Mouse (Mus musculus) intestine, embryonic 15.5 days (tissue): ENCODE data around the gene 1700020D05Rik. TPM values are rescaled to one million over a fixed set of nuclear protein-coding genes. Genes with fewer than 3 reads are reported as not detected.

Source experiments
- ATAC-seq: fragments of 200-750 bp; cut with Nextera tagmentation; 2 replicates; pipeline ENCODE4 v1.8.0; 2017; ENCODE audit warnings: moderate TSS enrichment, moderate library complexity
- H3K27ac ChIP-seq: fragments of 300-500 bp; sonication (generic); 2 replicates; pipeline ENCODE4 v1.5.1; 2015; ENCODE audit warnings: mild to moderate bottlenecking, inconsistent platforms
- H3K27me3 ChIP-seq: fragments of 300-500 bp; sonication (generic); replicated peaks from 2 replicates; pipeline ENCODE4 v1.6.1; 2015; ENCODE audit warnings: inconsistent platforms
- H3K36me3 ChIP-seq: fragments of 300-500 bp; sonication (generic); 2 replicates; pipeline ENCODE4 v1.6.1; 2015; ENCODE audit warnings: inconsistent platforms
- H3K4me1 ChIP-seq: fragments of 300-500 bp; sonication (generic); replicated peaks from 2 replicates; pipeline ENCODE4 v1.6.1; 2015; ENCODE audit warnings: inconsistent platforms
- H3K4me2 ChIP-seq: fragments of 300-500 bp; sonication (generic); replicated peaks from 2 replicates; pipeline ENCODE4 v1.6.1; 2015; ENCODE audit warnings: mild to moderate bottlenecking, inconsistent platforms
- H3K4me3 ChIP-seq: fragments of 300-500 bp; sonication (generic); replicated peaks from 2 replicates; pipeline ENCODE4 v1.5.1; 2015; ENCODE audit warnings: inconsistent platforms
- H3K9ac ChIP-seq: fragments of 300-500 bp; sonication (generic); 2 replicates; pipeline ENCODE4 v1.6.1; 2015; ENCODE audit warnings: inconsistent platforms
- H3K9me3 ChIP-seq: fragments of 300-500 bp; sonication (generic); 2 replicates; pipeline ENCODE4 v1.6.1; 2016; ENCODE audit warnings: inconsistent platforms
- WGBS: fragments of 180-500 bp; shearing (Covaris S2); methylation state at CpG from one replicate; pipeline ENCODE4 v1.1.7; 2015; 5-methylcytosine and 5-hydroxymethylcytosine counted together
- polyA plus RNA-seq: library from polyadenylated mRNA; unstranded; fragments of >200 nt; fragmentation: Nextera tagmentation; extraction: Ambion mirVana; gene quantifications from 2 replicates; pipeline ENCODE4 v1.2.1, GENCODE M21; 2015

1700020D05Rik gene
- polyA plus RNA-seq, 1 experiment from 2014 or later: not detected

GRCm38 (mm10) chr19:5455568-5455967 lies 48.0 kb downstream of the 1700020D05Rik start:
- Histone ChIP-seq H3K27me3 (0 out of 2 replicates have a peak, but pooled peaks cover 2% of the 10 kb centered on the region), H3K4me2 (peak overlapping the region; percentile 98), H3K4me3 (peak overlapping the region; percentile 88), H3K27ac (no peak overlapping the region), H3K36me3 (no peaks in the 10 kb centered on the region), H3K4me1 (peaks cover 27% of the 10 kb centered on the region; the same call in 1 of the 2 replicates), H3K9ac (peak overlapping the region; percentile 90; the same call in 1 of the 2 replicates), H3K9me3 (no peaks in the 10 kb centered on the region)
- no peak for ATAC-seq
- WGBS: 62% methylated on average over 8 of the region's 8 CpGs

- peak overlapping the region; percentile 98 for H3K4me2 ChIP-seq
- H3K9me3 ChIP-seq: no peaks in the 10 kb centered on the region
- WGBS: 76% methylated on average over 12 of the region's 12 CpGs
- H3K4me3 ChIP-seq: peak overlapping the region; percentile 88
- peaks cover 5% of the 10 kb centered on the region for H3K27me3 ChIP-seq
- H3K27ac ChIP-seq: no peak overlapping the region
- 0 out of 2 replicates have a peak overlapping the region, but pooled peaks have one; percentile 90 for H3K9ac ChIP-seq
- H3K36me3 ChIP-seq: no peaks in the 10 kb centered on the region
- H3K4me1 ChIP-seq: peaks cover 27% of the 10 kb centered on the region; the same call in 1 of the 2 replicates
- ATAC-seq: no peak
Measured at GRCm38 (mm10) chr19:5455037-5455436, 48.5 kb downstream of the 1700020D05Rik start.

Other genes with a start within 250 kb of the 1700020D05Rik start
- gene Pacs1, start 230.7 kb downstream of the 1700020D05Rik start, polyA plus RNA-seq: 15.6 and 15.8 TPM in 2 replicates
- gene Sf3b2, start 208.3 kb downstream of the 1700020D05Rik start, polyA plus RNA-seq: 282 and 289 TPM in 2 replicates
- gene Gal3st3, start 205.5 kb downstream of the 1700020D05Rik start, polyA plus RNA-seq: 2.1 and 2.4 TPM in 2 replicates
- not detected in 2 replicates for gene Catsper1, start 168.0 kb downstream of the 1700020D05Rik start, polyA plus RNA-seq
- gene Cst6, start 154.2 kb downstream of the 1700020D05Rik start, polyA plus RNA-seq: 15.9 and 19.8 TPM in 2 replicates
- gene Eif1ad, start 137.0 kb downstream of the 1700020D05Rik start, polyA plus RNA-seq: 53.9 and 58.2 TPM in 2 replicates
- gene Banf1, start 136.6 kb downstream of the 1700020D05Rik start, polyA plus RNA-seq: 474 and 479 TPM in 2 replicates
- 61.2 and 66.4 TPM in 2 replicates for gene Sart1, start 115.1 kb downstream of the 1700020D05Rik start, polyA plus RNA-seq
- gene Tsga10ip, start 101.3 kb downstream of the 1700020D05Rik start, polyA plus RNA-seq: 4.3 and 10.8 TPM in 2 replicates
- gene Drap1, start 78.8 kb downstream of the 1700020D05Rik start, polyA plus RNA-seq: 198 and 200 TPM in 2 replicates
- 42.6 and 45.8 TPM in 2 replicates for gene AI837181, start 78.6 kb downstream of the 1700020D05Rik start, polyA plus RNA-seq
- not detected in 2 replicates for gene Fosl1, start 56.2 kb downstream of the 1700020D05Rik start, polyA plus RNA-seq
- gene Ccdc85b, start 45.9 kb downstream of the 1700020D05Rik start, polyA plus RNA-seq: 8.2 and 8.7 TPM in 2 replicates
- 95.1 and 99.4 TPM in 2 replicates for gene Fibp, start 43.2 kb downstream of the 1700020D05Rik start, polyA plus RNA-seq
- gene Ctsw, start 35.3 kb downstream of the 1700020D05Rik start, polyA plus RNA-seq: 2.1 and 2.9 TPM in 2 replicates
- gene Efemp2, start 29.8 kb downstream of the 1700020D05Rik start, polyA plus RNA-seq: 118 TPM in 2 replicates
- gene Mus81, start 15.4 kb downstream of the 1700020D05Rik start, polyA plus RNA-seq: 29.5 and 29.8 TPM in 2 replicates
- 2,332 and 2,514 TPM in 2 replicates for gene Cfl1, start 13.3 kb downstream of the 1700020D05Rik start, polyA plus RNA-seq
- gene Snx32, start 6.8 kb upstream of the 1700020D05Rik start, polyA plus RNA-seq: 7.2 and 8.0 TPM in 2 replicates
- gene Ovol1, start 56.9 kb upstream of the 1700020D05Rik start, polyA plus RNA-seq: 19.3 TPM in 2 replicates
- 7.9 and 9.9 TPM in 2 replicates for gene Ap5b1, start 64.2 kb upstream of the 1700020D05Rik start, polyA plus RNA-seq
- gene Rnaseh2c, start 98.1 kb upstream of the 1700020D05Rik start, polyA plus RNA-seq: 128 and 149 TPM in 2 replicates
- 44.1 and 47.3 TPM in 2 replicates for gene Kat5, start 106.5 kb upstream of the 1700020D05Rik start, polyA plus RNA-seq
- 43.0 and 43.3 TPM in 2 replicates for gene Rela, start 133.7 kb upstream of the 1700020D05Rik start, polyA plus RNA-seq
- 21.5 and 23.8 TPM in 2 replicates for gene Sipa1, start 159.9 kb upstream of the 1700020D05Rik start, polyA plus RNA-seq
- 33.7 and 36.3 TPM in 2 replicates for gene Map3k11, start 185.0 kb upstream of the 1700020D05Rik start, polyA plus RNA-seq
- 16.3 and 16.8 TPM in 2 replicates for gene Pcnx3, start 185.1 kb upstream of the 1700020D05Rik start, polyA plus RNA-seq
- gene Kcnk7, start 200.6 kb upstream of the 1700020D05Rik start, polyA plus RNA-seq: 0.29 and 0.43 TPM in 2 replicates
- 38.6 and 40.1 TPM in 2 replicates for gene Ehbp1l1, start 222.5 kb upstream of the 1700020D05Rik start, polyA plus RNA-seq
- 68.7 and 69.6 TPM in 2 replicates for gene Fam89b, start 225.9 kb upstream of the 1700020D05Rik start, polyA plus RNA-seq
- 20.7 and 21.7 TPM in 2 replicates for gene Ltbp3, start 237.1 kb upstream of the 1700020D05Rik start, polyA plus RNA-seq